Mouse (Mus musculus): ENCODE measurements around the gene AF067061. TPM values are rescaled to one million over a fixed set of nuclear protein-coding genes. Genes with fewer than 3 reads are reported as not detected.
"Not testable (repeated sequence)": the region's sequence is repeated elsewhere in the genome, so short reads cannot be mapped to it uniquely, and the experiment has no call there.

AF067061 gene
- not detected for total RNA-seq (2021)
- long read RNA-seq, experiment 1: 0 reads
- long read RNA-seq, experiment 2: 0 reads

DNA sequence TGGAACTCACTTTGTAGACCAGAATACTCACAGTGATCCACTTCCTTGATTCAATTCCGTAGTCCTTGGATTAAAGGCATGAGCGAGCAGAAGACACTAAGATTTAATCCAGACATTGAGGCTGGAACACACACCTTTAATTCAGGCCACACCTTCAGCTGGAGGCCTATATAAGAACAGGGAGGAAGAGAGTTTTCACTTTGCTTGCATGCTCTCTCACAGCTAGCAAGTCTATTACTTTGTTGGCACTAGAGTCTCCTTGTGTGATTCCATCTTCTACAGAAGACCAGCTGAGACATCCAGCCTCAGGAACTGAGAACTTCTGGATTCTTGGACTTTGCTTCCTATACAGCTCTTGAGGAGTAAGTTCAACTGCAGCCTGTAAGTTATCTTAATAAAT is at the start of gene AF067061:
AF067061 (plus strand) TSS at position 245 of the 400 bp plus-strand sequence.
- not testable (repeated sequence) for DNase-seq (ENCODE audit: low spot score in 2 of 2)

DNA sequence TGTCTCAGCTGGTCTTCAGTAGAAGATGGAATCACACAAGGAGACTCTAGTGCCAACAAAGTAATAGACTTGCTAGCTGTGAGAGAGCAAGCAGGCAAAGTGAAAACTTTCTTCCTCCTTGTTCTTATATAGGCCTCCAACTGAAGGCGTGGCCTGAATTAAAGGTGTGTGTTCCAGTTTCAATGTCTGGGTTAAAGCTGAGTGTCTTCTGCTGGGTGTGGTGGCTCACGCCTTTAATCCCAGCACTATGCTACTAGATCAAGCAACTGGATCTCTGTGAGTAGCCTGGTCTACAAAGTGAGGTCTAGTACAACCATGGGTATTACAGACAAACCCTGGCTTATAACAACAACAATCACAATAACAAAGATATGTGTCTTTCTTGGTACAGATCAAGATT is 47.1 kb upstream of the AF067061 start, which contains the start of gene Gm21762:
Gm21762 (minus strand) TSS at position 101 of the 400 bp plus-strand sequence.
- DNase-seq (ENCODE audit: low spot score in 2 of 2): not testable (repeated sequence)

GRCm38 (mm10) chr13:120220922-120221321 is 42.0 kb upstream of the AF067061 start:
- DNase-seq (ENCODE audit: low spot score in 2 of 2): not testable (repeated sequence)

GRCm38 (mm10) chr13:120223012-120223659 is 39.8 kb upstream of the AF067061 start:
- not testable (repeated sequence) for DNase-seq (ENCODE audit: low spot score in 2 of 2)

- DNase-seq (ENCODE audit: low spot score in 2 of 2): not testable (repeated sequence)
Observed at GRCm38 (mm10) chr13:120231798-120232197, 31.1 kb upstream of the AF067061 start.

GRCm38 (mm10) chr13:120232447-120233049 is 30.4 kb upstream of the AF067061 start:
- not testable (repeated sequence) for DNase-seq (ENCODE audit: low spot score in 2 of 2)

- DNase-seq (ENCODE audit: low spot score in 2 of 2): not testable (repeated sequence)
Observed at GRCm38 (mm10) chr13:120238811-120239210, 24.1 kb upstream of the AF067061 start, which contains the start of gene Gm21731. Gene Gm21731, plus strand, starts transcription at chr13:120239111.

- DNase-seq (ENCODE audit: low spot score in 2 of 2): not testable (repeated sequence)
Observed at GRCm38 (mm10) chr13:120251208-120251924, 11.5 kb upstream of the AF067061 start.

GRCm38 (mm10) chr13:120258817-120259658 is 3.9 kb upstream of the AF067061 start:
- not testable (repeated sequence) for DNase-seq (ENCODE audit: low spot score in 2 of 2)

- not testable (repeated sequence) for DNase-seq (ENCODE audit: low spot score in 2 of 2)
Observed at GRCm38 (mm10) chr13:120259718-120260117, 3.2 kb upstream of the AF067061 start.

DNA sequence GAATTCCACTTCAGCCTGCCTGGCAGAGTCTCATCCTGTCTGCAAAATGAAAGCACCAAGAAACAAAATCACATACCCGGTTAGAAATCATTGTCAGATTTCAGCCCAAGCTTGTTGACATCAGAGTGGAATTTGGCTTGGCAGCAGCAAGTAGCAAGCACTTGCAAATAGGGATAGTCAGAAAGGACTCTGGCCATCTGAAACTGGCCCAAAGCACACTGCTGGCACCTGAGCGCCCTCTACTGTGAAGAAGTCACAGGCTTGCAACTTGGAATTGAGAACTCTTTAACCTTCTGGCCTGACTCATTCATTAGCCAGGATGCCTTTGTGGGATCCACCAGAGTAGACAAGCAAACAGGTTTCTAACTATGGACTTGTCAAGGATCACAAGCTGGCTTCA is 14.9 kb downstream of the AF067061 start:
- not testable (repeated sequence) for DNase-seq (ENCODE audit: low spot score in 2 of 2)

DNA sequence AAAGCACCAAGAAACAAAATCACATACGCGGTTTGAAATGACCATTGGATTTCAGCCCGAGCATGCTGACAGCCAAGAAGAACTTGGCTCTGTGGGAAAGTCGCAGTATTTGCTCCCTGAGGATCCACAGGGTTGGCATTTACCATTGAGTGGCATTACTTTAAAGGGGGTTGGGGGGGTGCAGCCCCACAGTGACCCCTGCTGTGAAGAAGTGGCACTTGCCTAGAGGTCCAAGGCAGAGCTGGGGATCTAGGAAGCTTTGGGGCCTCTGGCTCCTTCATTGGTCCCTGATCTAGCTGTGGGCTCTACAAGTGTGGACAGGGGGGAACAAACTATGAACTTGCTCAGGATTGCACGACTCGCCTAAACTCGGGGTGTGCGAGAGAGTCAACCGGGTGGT is 15.9 kb downstream of the AF067061 start:
- DNase-seq (ENCODE audit: low spot score in 2 of 2): no peak

GRCm38 (mm10) chr13:120299324-120299894 is 36.5 kb downstream of the AF067061 start:
- no peak for DNase-seq (ENCODE audit: low spot score in 2 of 2)

DNA sequence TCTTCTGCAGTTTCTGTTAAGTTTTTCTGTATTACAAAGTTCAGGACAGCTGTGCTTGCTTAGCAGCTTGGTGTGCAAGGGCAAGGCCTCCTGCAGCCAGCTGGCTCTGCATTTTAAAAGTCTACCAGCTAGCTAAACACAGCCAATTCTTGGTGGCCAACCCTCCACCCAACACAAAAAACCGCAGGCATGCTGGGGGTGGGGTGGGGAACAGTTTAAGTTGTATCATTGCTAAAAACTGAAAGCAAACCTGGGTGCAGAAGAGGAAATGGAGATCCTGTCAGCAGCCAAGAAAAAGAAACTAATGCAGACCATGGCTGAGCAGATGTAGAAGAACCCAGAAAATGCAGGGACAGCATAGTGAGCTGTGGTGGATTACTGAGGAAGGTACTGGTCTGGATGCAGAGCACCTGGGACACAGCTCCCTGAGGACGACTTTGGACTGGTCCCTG is 37.1 kb downstream of the AF067061 start, which contains the start of gene BC147527:
BC147527 (plus strand) TSS at position 402 of the 452 bp plus-strand sequence.
- DNase-seq (ENCODE audit: low spot score in 2 of 2): no peak

DNA sequence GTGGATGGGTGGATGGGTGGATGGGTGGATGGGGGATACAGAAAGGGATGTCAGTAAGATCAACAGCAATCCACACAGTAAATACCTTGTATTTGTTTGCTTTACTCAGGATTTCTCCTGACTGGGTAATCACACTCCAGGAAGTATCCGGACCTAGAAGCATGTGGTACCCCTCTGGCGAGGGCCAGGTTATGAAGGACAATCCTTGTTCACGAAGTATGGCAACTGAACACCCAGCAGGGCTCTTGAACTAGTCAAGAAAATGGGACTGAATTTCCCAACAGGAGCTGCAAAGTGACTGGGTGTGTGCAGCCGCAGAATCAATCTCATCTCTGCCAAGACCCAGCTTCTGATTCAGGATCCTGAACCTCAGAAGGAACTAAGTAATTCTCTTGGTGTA is 37.9 kb downstream of the AF067061 start:
- DNase-seq (ENCODE audit: low spot score in 2 of 2): no peak

GRCm38 (mm10) chr13:120310749-120311148 is 47.8 kb downstream of the AF067061 start:
- no peak for DNase-seq (ENCODE audit: low spot score in 2 of 2)

- DNase-seq (ENCODE audit: low spot score in 2 of 2): no peak
Observed at GRCm38 (mm10) chr13:120313584-120313983, 50.7 kb downstream of the AF067061 start.

Data from left cerebral cortex, adult 18-20 months (tissue).